ENCODE assay signal across 28 mouse cellular contexts in genomic region chr2:37989091-37989490, GRCm38 (mm10).
DNase-seq lines count a peak whose midpoint lies in the region; ATAC-seq and TF ChIP-seq lines count a peak whose summit lies in the region.
"Had no signal": no experiment of that assay in that cellular context is flagged by ENCODE, and none has a peak within 500 bp of the region (broad histone marks: within the 10 kb centered on the region; RNA-seq: fewer than 3 reads in every experiment).

No protein-coding gene starts in this region.

- ATAC-seq in forebrain, postnatal 0 days: peak; percentile 32; the same call in 1 of the 2 replicates
- 0 out of 2 replicates have a peak, but pooled peaks have one; percentile 20 for ATAC-seq in hindbrain, embryonic 16.5 days
- ATAC-seq in hindbrain, embryonic 14.5 days (ENCODE audit: low FRiP score): no peak
- ATAC-seq: activated CD4-positive, CD25-positive, alpha-beta regulatory T cell, adult 4 months; forebrain, embryonic 13.5 days; forebrain, embryonic 16.5 days had no signal

- no peaks in the 10 kb centered on the region for H3K9me3 ChIP-seq in forebrain, postnatal 0 days (ENCODE audit: low read length)
- H3K9me3 ChIP-seq in forebrain, embryonic 10.5 days: no peaks in the 10 kb centered on the region
- no peaks in the 10 kb centered on the region for H3K9me3 ChIP-seq in hindbrain, embryonic 16.5 days (ENCODE audit: control insufficient read depth, low read length)
- no peaks in the 10 kb centered on the region for H3K9me3 ChIP-seq in hindbrain, embryonic 14.5 days (ENCODE audit: control insufficient read depth, low read length)
- H3K9me3 ChIP-seq: embryonic facial prominence, embryonic 10.5 days; embryonic facial prominence, embryonic 13.5 days; forebrain, embryonic 13.5 days; heart, embryonic 12.5 days; heart, embryonic 15.5 days had no signal

- no peak overlapping the region for H3K4me2 ChIP-seq in forebrain, postnatal 0 days (ENCODE audit: low read depth)
- no peak overlapping the region for H3K4me2 ChIP-seq in hindbrain, embryonic 16.5 days (ENCODE audit: low read length)
- H3K4me2 ChIP-seq in hindbrain, embryonic 14.5 days (replicated peaks): no peak overlapping the region
- H3K4me2 ChIP-seq: embryonic facial prominence, embryonic 13.5 days; forebrain, embryonic 13.5 days; heart, embryonic 12.5 days; heart, embryonic 15.5 days had no signal

- H3K4me1 ChIP-seq in forebrain, postnatal 0 days (ENCODE audit: insufficient read depth): peaks cover 6% of the 10 kb centered on the region; the same call in 1 of the 2 replicates
- peaks cover 52% of the 10 kb centered on the region for H3K4me1 ChIP-seq in forebrain, embryonic 10.5 days
- H3K4me1 ChIP-seq in hindbrain, embryonic 16.5 days (ENCODE audit: control insufficient read depth, insufficient read depth, low read depth, low read length): no peaks in the 10 kb centered on the region
- no peaks in the 10 kb centered on the region for H3K4me1 ChIP-seq in hindbrain, embryonic 14.5 days (replicated peaks; ENCODE audit: control insufficient read depth, insufficient read depth, low read length)
- H3K4me1 ChIP-seq: heart, embryonic 12.5 days; heart, embryonic 15.5 days had no signal

- H3K4me3 ChIP-seq in forebrain, postnatal 0 days (ENCODE audit: low read depth, low read length): no peak overlapping the region
- no peak overlapping the region for H3K4me3 ChIP-seq in forebrain, embryonic 10.5 days
- no peak overlapping the region for H3K4me3 ChIP-seq in hindbrain, embryonic 16.5 days (ENCODE audit: low read length)
- no peak overlapping the region for H3K4me3 ChIP-seq in hindbrain, embryonic 14.5 days (replicated peaks; ENCODE audit: low read length)
- H3K4me3 ChIP-seq: embryonic facial prominence, embryonic 10.5 days; embryonic facial prominence, embryonic 13.5 days; erythroblast, embryonic 14.5 days; forebrain, embryonic 13.5 days; gastrocnemius, adult 2 months; heart, embryonic 12.5 days; heart, embryonic 15.5 days had no signal

- no peak for TF ChIP-seq CTCF in forebrain, postnatal 0 days (IDR thresholded peaks at IDR 0.05; ENCODE audit: low read depth)

- no peak overlapping the region for H3K27ac ChIP-seq in forebrain, postnatal 0 days (ENCODE audit: low read depth, low read length)
- H3K27ac ChIP-seq in forebrain, embryonic 10.5 days: no peak overlapping the region
- no peak overlapping the region for H3K27ac ChIP-seq in hindbrain, embryonic 16.5 days (ENCODE audit: low read depth, low read length)
- no peak overlapping the region for H3K27ac ChIP-seq in hindbrain, embryonic 14.5 days
- H3K27ac ChIP-seq: embryonic facial prominence, embryonic 10.5 days; embryonic facial prominence, embryonic 13.5 days; forebrain, embryonic 13.5 days; gastrocnemius, adult 2 months; heart, embryonic 15.5 days had no signal

- H3K36me3 ChIP-seq in forebrain, postnatal 0 days (ENCODE audit: insufficient read depth): no peaks in the 10 kb centered on the region
- no peaks in the 10 kb centered on the region for H3K36me3 ChIP-seq in forebrain, embryonic 10.5 days (replicated peaks)
- no peaks in the 10 kb centered on the region for H3K36me3 ChIP-seq in hindbrain, embryonic 16.5 days (ENCODE audit: control insufficient read depth, insufficient read depth, low read length)
- no peaks in the 10 kb centered on the region for H3K36me3 ChIP-seq in hindbrain, embryonic 14.5 days (replicated peaks; ENCODE audit: control insufficient read depth, insufficient read depth)
- H3K36me3 ChIP-seq: embryonic facial prominence, embryonic 10.5 days; embryonic facial prominence, embryonic 13.5 days; heart, embryonic 12.5 days; heart, embryonic 15.5 days had no signal

- WGBS in forebrain, postnatal 0 days: 77% methylated on average over 3 of the region's 3 CpGs
- 92% methylated on average over 3 of the region's 3 CpGs for WGBS in forebrain, embryonic 10.5 days
- WGBS in hindbrain, embryonic 16.5 days: 80% methylated on average over 3 of the region's 3 CpGs
- 85% methylated on average over 3 of the region's 3 CpGs for WGBS in hindbrain, embryonic 14.5 days

- no peak for DNase-seq in forebrain, postnatal 0 days
- DNase-seq in forebrain, embryonic 10.5 days (ENCODE audit: extremely low spot score, low spot score): no peak
- DNase-seq in hindbrain, embryonic 14.5 days (ENCODE audit: low spot score): no peak
- peak; percentile 52 for DNase-seq in kidney, adult 9 months
- DNase-seq in kidney, postnatal 4 days: no peak
- peak; percentile 51 to 52 for DNase-seq in kidney, postnatal 36 days
- DNase-seq in kidney, adult 18-20 months: no peak
- DNase-seq: adrenal gland, adult 8-10 months; adrenal gland, postnatal 25 days; cerebellum, adult 11-12 months; cerebellum, adult 8-10 months; cerebellum, postnatal 10 days; cerebellum, postnatal 36 days; embryo, embryonic 11 days; gastrocnemius, adult 2 months; gastrocnemius, postnatal 14 days; heart, adult 18-20 months; heart, postnatal 10 days; heart, postnatal 4 days had no signal

- H3K9ac ChIP-seq in forebrain, postnatal 0 days: no peak overlapping the region
- no peak overlapping the region for H3K9ac ChIP-seq in hindbrain, embryonic 16.5 days (ENCODE audit: low read depth, low read length)
- no peak overlapping the region for H3K9ac ChIP-seq in hindbrain, embryonic 14.5 days
- H3K9ac ChIP-seq: embryonic facial prominence, embryonic 13.5 days; forebrain, embryonic 13.5 days; heart, embryonic 12.5 days; heart, embryonic 15.5 days had no signal

- no peaks in the 10 kb centered on the region for H3K27me3 ChIP-seq in forebrain, postnatal 0 days (ENCODE audit: insufficient read depth, low read length)
- H3K27me3 ChIP-seq in forebrain, embryonic 10.5 days (ENCODE audit: poor library complexity, severe bottlenecking): no peaks in the 10 kb centered on the region
- H3K27me3 ChIP-seq in hindbrain, embryonic 16.5 days (replicated peaks; ENCODE audit: control insufficient read depth, insufficient read depth, low read length): no peaks in the 10 kb centered on the region
- H3K27me3 ChIP-seq in hindbrain, embryonic 14.5 days (ENCODE audit: control insufficient read depth, insufficient read depth, low read length): no peaks in the 10 kb centered on the region
- H3K27me3 ChIP-seq: embryonic facial prominence, embryonic 13.5 days; forebrain, embryonic 13.5 days; heart, embryonic 12.5 days; heart, embryonic 15.5 days had no signal

Comparison
In these comparisons a context has a peak if more than half of its experiments do, and no peak if none do; other contexts are left out.
1. DNase-seq: peak in kidney, adult 9 months (single experiment) and kidney, postnatal 36 days (2 of 2); none in forebrain, postnatal 0 days (single experiment), forebrain, embryonic 10.5 days (single experiment), hindbrain, embryonic 14.5 days (single experiment), kidney, postnatal 4 days (0 of 2) and kidney, adult 18-20 months (single experiment).